Mouse (Mus musculus): Measurements from ENCODE around the gene Ggcx. TPM values are rescaled to one million over a fixed set of nuclear protein-coding genes. Genes with fewer than 3 reads are reported as not detected.
"Not testable (repeated sequence)": the region's sequence is repeated elsewhere in the genome, so short reads cannot be mapped to it uniquely, and the experiment has no call there.

The Ggcx gene
- polyA plus RNA-seq, 1 experiment from 2014 or later = 17.0 TPM

DNA sequence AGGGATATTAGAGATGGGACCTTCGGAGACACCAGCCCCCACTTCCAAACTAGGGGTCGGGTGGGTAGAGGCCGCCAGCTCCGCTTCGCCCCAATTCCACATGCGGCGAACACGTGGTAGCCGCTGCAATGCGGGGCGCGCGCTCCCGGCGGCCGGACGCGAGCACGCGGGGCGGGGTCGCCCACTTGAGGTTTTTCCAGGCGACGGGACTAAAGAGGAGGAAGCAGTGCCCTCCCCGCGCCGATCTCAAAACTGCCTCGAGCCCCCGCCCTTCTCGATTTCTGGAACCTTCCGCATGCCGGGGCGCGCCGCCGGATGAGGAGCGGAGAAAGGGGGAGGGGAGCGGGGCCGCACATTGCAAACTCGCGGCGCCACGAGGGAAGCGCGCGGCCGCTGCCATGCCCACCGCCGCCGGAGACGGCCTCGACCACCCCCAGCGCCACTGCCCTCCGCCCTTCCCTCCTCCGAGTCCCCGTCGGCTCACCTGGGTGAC is 24.8 kb downstream of the Ggcx start:
- peak; percentile 36 for ATAC-seq (ENCODE audit: low FRiP score, low read depth)
- Histone ChIP-seq H3K4me3 (peak overlapping the region; percentile 86), H3K27ac (replicated peaks) (peak overlapping the region; percentile 98), H3K9me3 (no peaks in the 10 kb centered on the region), H3K4me1 (replicated peaks) (peaks cover 47% of the 10 kb centered on the region), H3K36me3 (peaks cover 35% of the 10 kb centered on the region), H3K9ac (peak overlapping the region; percentile 99), H3K27me3 (no peaks in the 10 kb centered on the region), H3K4me2 (peak overlapping the region; percentile 78)
- WGBS = under 1% methylated on average over 50 of the region's 57 CpGs

DNA sequence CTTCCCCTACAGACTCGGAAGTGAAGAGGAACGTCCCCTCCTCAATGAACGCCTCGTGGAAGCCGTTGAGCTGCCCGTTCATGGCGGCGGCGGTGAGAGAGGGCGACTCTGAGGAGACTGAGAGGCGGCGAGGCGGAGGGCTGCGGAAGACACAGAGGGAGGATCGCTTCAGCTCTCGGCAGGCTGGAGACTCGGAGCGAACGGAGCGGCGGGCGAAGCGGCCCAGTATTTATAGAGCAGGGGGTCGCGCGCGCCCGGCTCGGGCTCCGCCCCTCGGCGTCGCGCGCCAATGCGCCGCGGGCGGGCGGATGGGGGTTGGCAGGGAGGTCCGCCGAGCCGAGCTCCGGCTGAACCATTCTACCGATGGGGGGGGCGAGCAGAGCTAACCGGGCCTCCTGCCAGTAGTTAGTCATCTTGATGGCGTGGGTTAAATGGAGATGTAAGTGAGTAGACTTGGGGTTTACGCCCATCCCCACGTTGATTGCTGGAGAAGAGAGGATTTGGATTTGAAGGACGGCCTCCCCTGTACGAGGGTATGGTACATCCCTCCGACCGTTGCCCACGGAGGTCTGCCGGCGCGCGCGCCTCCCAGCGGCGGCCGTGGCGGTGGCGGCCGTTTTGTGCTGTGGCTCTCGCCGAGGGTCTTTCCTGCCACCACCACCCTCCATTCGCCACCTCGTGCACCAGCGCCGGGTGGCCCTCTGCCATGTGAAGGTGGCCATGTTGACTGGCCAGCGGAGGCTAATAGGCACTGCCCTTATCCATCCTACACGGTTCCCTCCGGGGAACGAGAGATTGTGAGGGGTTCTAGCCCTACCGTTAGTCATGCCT is 25.5 kb downstream of the Ggcx start, which contains the start of gene Mat2a:
Gene Mat2a (minus strand): TSS at position 204 of the 831 bp plus-strand sequence.
- Histone ChIP-seq H3K36me3 (peaks cover 30% of the 10 kb centered on the region), H3K27me3 (no peaks in the 10 kb centered on the region), H3K4me2 (peak within 1 kb of the TSS; percentile 78), H3K9ac (peak within 1 kb of the TSS; percentile 99), H3K4me1 (replicated peaks) (peaks cover 47% of the 10 kb centered on the region), H3K27ac (replicated peaks) (peak within 1 kb of the TSS; percentile 98), H3K9me3 (no peaks in the 10 kb centered on the region), H3K4me3 (peak within 1 kb of the TSS; percentile 86)
- under 1% methylated on average over 76 of the region's 77 CpGs for WGBS
- peak; percentile 95 for ATAC-seq (ENCODE audit: low FRiP score, low read depth)

- H3K36me3 ChIP-seq = peaks cover 21% of the 10 kb centered on the region
- peak overlapping the region; percentile 78 for H3K4me2 ChIP-seq
- peak overlapping the region; percentile 99 for H3K9ac ChIP-seq
- H3K9me3 ChIP-seq = no peaks in the 10 kb centered on the region
- H3K27ac ChIP-seq (replicated peaks) = peak overlapping the region; percentile 98
- ATAC-seq (ENCODE audit: low FRiP score, low read depth) = no peak
- peak overlapping the region; percentile 86 for H3K4me3 ChIP-seq
- WGBS = 5% methylated on average over 17 of the region's 17 CpGs
- H3K27me3 ChIP-seq = no peaks in the 10 kb centered on the region
- peaks cover 43% of the 10 kb centered on the region for H3K4me1 ChIP-seq (replicated peaks)
These were observed 26.3 kb downstream of the Ggcx start for GRCm38 (mm10) chr6:72440186-72440990.

DNA sequence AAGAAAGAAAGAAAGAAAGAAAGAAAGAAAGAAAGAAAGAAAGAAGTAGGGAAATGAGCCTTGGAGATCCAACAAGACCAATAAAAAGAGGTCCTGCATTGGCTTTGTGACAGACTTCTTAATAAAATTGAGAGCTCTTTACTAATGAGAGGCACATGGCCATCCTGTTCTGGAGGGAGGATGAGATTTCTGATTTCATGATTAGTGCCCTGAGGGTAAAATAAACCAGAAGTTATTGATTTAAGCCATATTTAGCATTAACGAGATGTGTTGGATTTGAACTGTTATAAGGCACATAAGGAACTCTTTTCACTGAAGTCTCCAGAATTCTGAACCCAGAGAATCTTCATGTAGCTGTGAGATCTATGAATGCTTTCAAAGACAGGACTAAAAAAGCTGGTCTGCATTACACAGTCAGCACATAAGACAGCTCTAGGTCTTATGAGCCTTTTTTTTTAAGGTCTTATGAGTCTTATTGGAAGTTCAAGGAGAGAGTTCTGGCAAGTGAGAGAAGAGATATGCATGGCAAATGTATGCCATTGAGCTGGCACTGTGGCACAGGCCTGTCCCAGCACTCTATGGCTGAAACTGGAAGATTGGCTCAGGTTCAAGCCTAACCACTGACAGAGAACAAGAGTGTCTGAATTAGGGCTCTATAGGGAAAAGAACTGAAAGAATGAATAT is 29.0 kb downstream of the Ggcx start:
- no peak overlapping the region for H3K4me2 ChIP-seq
- H3K9ac ChIP-seq = no peak overlapping the region
- no peak overlapping the region for H3K4me3 ChIP-seq
- no peak overlapping the region for H3K27ac ChIP-seq (replicated peaks)
- no peaks in the 10 kb centered on the region for H3K36me3 ChIP-seq
- H3K4me1 ChIP-seq (replicated peaks) = peaks cover 18% of the 10 kb centered on the region
- ATAC-seq (ENCODE audit: low FRiP score, low read depth) = no peak
- WGBS = 77% methylated on average over 1 of the region's 1 CpGs
- H3K9me3 ChIP-seq = no peaks in the 10 kb centered on the region
- no peaks in the 10 kb centered on the region for H3K27me3 ChIP-seq

DNA sequence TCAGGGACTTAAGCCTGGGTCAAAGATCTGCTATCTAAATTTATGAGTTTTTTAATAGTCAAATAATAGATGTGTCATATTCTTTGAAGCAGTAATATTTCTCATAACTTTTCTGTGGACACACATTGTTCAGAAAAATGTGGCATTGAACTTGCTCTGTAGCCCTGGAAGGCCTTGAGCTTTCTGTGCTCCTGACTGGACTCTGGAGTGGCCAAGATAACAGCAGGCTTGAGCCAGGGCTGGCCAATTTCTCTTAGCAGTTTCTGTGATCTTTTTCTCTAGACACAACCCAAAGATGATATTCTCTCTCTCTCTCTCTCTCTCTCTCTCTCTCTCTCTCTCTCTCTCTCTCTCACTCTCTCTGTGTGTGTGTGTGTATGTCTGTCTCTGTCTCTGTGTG is 30.9 kb downstream of the Ggcx start:
- no peaks in the 10 kb centered on the region for H3K27me3 ChIP-seq
- no peak overlapping the region for H3K4me3 ChIP-seq
- no peak overlapping the region for H3K27ac ChIP-seq (replicated peaks)
- no peak overlapping the region for H3K4me2 ChIP-seq
- no peaks in the 10 kb centered on the region for H3K36me3 ChIP-seq
- no peaks in the 10 kb centered on the region for H3K9me3 ChIP-seq
- ATAC-seq (ENCODE audit: low FRiP score, low read depth) = no peak
- H3K4me1 ChIP-seq (replicated peaks) = peaks cover 17% of the 10 kb centered on the region
- H3K9ac ChIP-seq = no peak overlapping the region

- H3K4me3 ChIP-seq = no peak overlapping the region
- H3K27me3 ChIP-seq = no peaks in the 10 kb centered on the region
- WGBS = 93% methylated on average over 2 of the region's 2 CpGs
- no peaks in the 10 kb centered on the region for H3K4me1 ChIP-seq (replicated peaks)
- no peak overlapping the region for H3K4me2 ChIP-seq
- no peaks in the 10 kb centered on the region for H3K36me3 ChIP-seq
- no peak overlapping the region for H3K9ac ChIP-seq
- no peaks in the 10 kb centered on the region for H3K9me3 ChIP-seq
- no peak overlapping the region for H3K27ac ChIP-seq (replicated peaks)
- ATAC-seq (ENCODE audit: low FRiP score, low read depth) = no peak
These were observed 33.4 kb downstream of the Ggcx start for GRCm38 (mm10) chr6:72447487-72447886.

DNA sequence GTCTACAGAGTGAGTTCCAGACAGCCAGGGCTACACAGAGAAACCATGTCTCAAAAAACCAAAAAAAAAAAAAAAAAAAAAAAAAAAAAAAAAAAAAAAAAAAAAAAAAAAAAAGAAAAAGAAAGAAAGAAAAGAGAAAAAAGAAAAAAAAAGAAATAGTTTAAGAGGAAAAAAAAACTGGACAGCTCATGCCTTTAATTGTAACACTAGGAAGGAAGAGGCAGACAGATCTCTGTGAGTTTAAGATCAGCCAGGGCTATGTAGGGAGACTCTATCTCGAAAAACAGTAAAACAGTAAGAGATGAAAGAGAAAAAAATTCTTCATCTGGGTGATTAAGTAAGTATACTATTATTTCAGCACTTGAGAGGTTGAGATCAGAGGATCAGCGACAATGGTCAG is 37.7 kb downstream of the Ggcx start:
- H3K9ac ChIP-seq; H3K36me3 ChIP-seq; H3K27me3 ChIP-seq; H3K4me2 ChIP-seq; H3K4me3 ChIP-seq; H3K27ac ChIP-seq (replicated peaks); H3K9me3 ChIP-seq; ATAC-seq (ENCODE audit: low FRiP score, low read depth): not testable (repeated sequence)
- 61% methylated on average over 2 of the region's 2 CpGs for WGBS
- peaks cover 14% of the 10 kb centered on the region; the same call in 1 of the 2 replicates for H3K4me1 ChIP-seq (replicated peaks)

GRCm38 (mm10) chr6:72452329-72452728 is 38.2 kb downstream of the Ggcx start:
- no peaks in the 10 kb centered on the region for H3K36me3 ChIP-seq
- peaks cover 14% of the 10 kb centered on the region; the same call in 1 of the 2 replicates for H3K4me1 ChIP-seq (replicated peaks)
- 85% methylated on average over 2 of the region's 2 CpGs for WGBS
- H3K27me3 ChIP-seq = no peaks in the 10 kb centered on the region
- ATAC-seq (ENCODE audit: low FRiP score, low read depth) = no peak
- H3K9ac ChIP-seq = no peak overlapping the region
- H3K27ac ChIP-seq (replicated peaks) = no peak overlapping the region
- H3K4me3 ChIP-seq = no peak overlapping the region
- no peaks in the 10 kb centered on the region for H3K9me3 ChIP-seq
- H3K4me2 ChIP-seq = no peak overlapping the region

GRCm38 (mm10) chr6:72453578-72453977 is 39.5 kb downstream of the Ggcx start:
- Histone ChIP-seq H3K4me2 (no peak overlapping the region), H3K9ac (no peak overlapping the region), H3K27ac (replicated peaks) (no peak overlapping the region; the same call in 1 of the 2 replicates), H3K9me3 (no peaks in the 10 kb centered on the region), H3K4me3 (no peak overlapping the region), H3K36me3 (no peaks in the 10 kb centered on the region), H3K4me1 (replicated peaks) (peaks cover 14% of the 10 kb centered on the region; the same call in 1 of the 2 replicates), H3K27me3 (no peaks in the 10 kb centered on the region)
- 68% methylated on average over 3 of the region's 3 CpGs for WGBS
- ATAC-seq (ENCODE audit: low FRiP score, low read depth) = no peak

GRCm38 (mm10) chr6:72454072-72454746 is 40.1 kb downstream of the Ggcx start:
- peak overlapping the region; percentile 63 for H3K27ac ChIP-seq (replicated peaks)
- peaks cover 14% of the 10 kb centered on the region; the same call in 1 of the 2 replicates for H3K4me1 ChIP-seq (replicated peaks)
- H3K4me3 ChIP-seq = no peak overlapping the region
- WGBS = 63% methylated on average over 7 of the region's 7 CpGs
- peak; percentile 59; the same call in 1 of the 2 replicates for ATAC-seq (ENCODE audit: low FRiP score, low read depth)
- H3K36me3 ChIP-seq = no peaks in the 10 kb centered on the region
- no peak overlapping the region for H3K9ac ChIP-seq
- no peaks in the 10 kb centered on the region for H3K9me3 ChIP-seq
- no peaks in the 10 kb centered on the region for H3K27me3 ChIP-seq
- no peak overlapping the region for H3K4me2 ChIP-seq

DNA sequence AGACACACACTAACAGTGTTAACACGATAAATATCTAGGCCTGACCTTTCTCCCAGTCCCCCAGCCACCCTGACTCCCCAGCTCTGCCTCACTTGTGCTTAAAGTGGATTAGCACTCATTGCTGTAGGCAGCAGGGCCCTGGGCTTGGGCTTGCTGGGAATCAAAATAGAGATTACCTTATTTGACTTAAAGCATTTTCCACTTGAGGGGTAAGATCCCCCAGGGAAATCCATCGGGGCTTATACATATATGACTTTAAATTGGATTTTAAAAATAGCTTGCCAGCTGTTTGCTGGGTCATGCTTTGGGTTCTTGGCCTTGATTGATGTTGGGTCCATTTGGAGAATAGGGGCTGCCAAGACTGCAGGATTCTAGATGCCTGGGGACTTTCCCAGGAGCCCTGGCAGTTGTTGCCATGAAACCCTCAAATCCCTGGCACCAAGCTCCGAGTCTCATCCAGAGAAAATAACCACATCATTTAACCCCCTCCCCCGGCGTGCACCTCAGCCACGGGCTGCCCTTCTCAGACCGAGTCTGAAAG is 40.8 kb downstream of the Ggcx start:
- peak; percentile 84 for ATAC-seq (ENCODE audit: low FRiP score, low read depth)
- 34% methylated on average over 7 of the region's 7 CpGs for WGBS

More for the DNA sequence above, 40.8 kb downstream of the Ggcx start:
- no peaks in the 10 kb centered on the region for H3K27me3 ChIP-seq
- H3K4me3 ChIP-seq = no peak overlapping the region
- no peak overlapping the region for H3K4me2 ChIP-seq
- peak overlapping the region; percentile 63 for H3K27ac ChIP-seq (replicated peaks)
- no peaks in the 10 kb centered on the region for H3K9me3 ChIP-seq
- H3K4me1 ChIP-seq (replicated peaks) = peaks cover 14% of the 10 kb centered on the region; the same call in 1 of the 2 replicates
- H3K36me3 ChIP-seq = no peaks in the 10 kb centered on the region
- no peak overlapping the region for H3K9ac ChIP-seq
